Mouse (Mus musculus) G1E (cell line): ENCODE results near the gene Arid3a. TPM values are rescaled to one million over a fixed set of nuclear protein-coding genes. Genes with fewer than 3 reads are reported as not detected.
"Not testable (repeated sequence)": the region's sequence is repeated elsewhere in the genome, so short reads cannot be mapped to it uniquely, and the experiment has no call there.

ENCODE experiments used
- ATAC-seq: 2 replicates; pipeline ENCODE4 v1.8.0; 2016; ENCODE audit warnings: mild to moderate bottlenecking; ENCODE audit not compliant: insufficient number of reproducible peaks, poor library complexity, low FRiP score, severe bottlenecking; ENCODE audit errors: extremely low read depth
- DNase-seq: peaks from one replicate; pipeline ENCODE4 v3.0.0; 2012; ENCODE audit warnings: low spot score
- H3K27me3 ChIP-seq: 2 replicates; pipeline ENCODE4 v1.6.1; 2012; ENCODE audit warnings: mild to moderate bottlenecking, low read length, inconsistent platforms; ENCODE audit not compliant: insufficient read depth
- H3K36me3 ChIP-seq: replicated peaks from 2 replicates; pipeline ENCODE3; 2012; ENCODE audit warnings: mild to moderate bottlenecking, inconsistent platforms
- H3K4me1 ChIP-seq: 2 replicates; pipeline ENCODE4 v1.6.1; 2012; ENCODE audit warnings: low read depth, low read length, inconsistent platforms, mixed read lengths; ENCODE audit not compliant: insufficient read depth
- H3K4me3 ChIP-seq: 2 replicates; pipeline ENCODE4 v1.5.1; 2012; ENCODE audit warnings: low read depth, mild to moderate bottlenecking, inconsistent platforms, low read length, moderate library complexity, mixed read lengths
- H3K9me3 ChIP-seq: replicated peaks from 2 replicates; pipeline ENCODE4 v1.6.1; 2012; ENCODE audit warnings: inconsistent platforms
- CTCF ChIP-seq: IDR thresholded peaks from 2 replicates; pipeline ENCODE4 v1.5.1; 2012; ENCODE audit warnings: low read depth, low read length, inconsistent platforms, mixed read lengths
- GATA1 ChIP-seq: IDR thresholded peaks from 2 replicates; pipeline ENCODE4 v1.6.1; 2012; ENCODE audit warnings: borderline replicate concordance, low read length, inconsistent platforms, mixed read lengths
- GATA2 ChIP-seq: IDR thresholded peaks from 2 replicates; pipeline ENCODE4 v1.6.1; 2012; ENCODE audit warnings: low read depth, low read length, inconsistent platforms, borderline replicate concordance
- POLR2AphosphoS5 ChIP-seq: IDR thresholded peaks from 2 replicates; pipeline ENCODE4 v1.6.1; 2012; ENCODE audit warnings: low read depth, low read length, inconsistent platforms; ENCODE audit not compliant: insufficient replicate concordance
- TAL1 ChIP-seq: conservative IDR thresholded peaks from 2 replicates; pipeline ENCODE4 v1.6.1; 2012; ENCODE audit warnings: low read depth, low read length, inconsistent platforms, mixed read lengths
- polyA plus RNA-seq: library from polyadenylated mRNA; stranded (reverse); fragments of >175 nt; gene quantifications from 2 replicates; pipeline ENCODE4 v1.2.3, GENCODE M21; 2012
- total RNA-seq, 2 experiments: library from RNA; stranded (forward) in 1 of 2; stranded (reverse) in 1 of 2; fragments of 200-1000 nt in 1 of 2; fragments of >200 nt in 1 of 2; fragmentation: Nextera tagmentation in 1 of 2; gene quantifications; 2 replicates each; pipeline ENCODE4 v1.2.3; 2014 to 2017

Gene Arid3a
- total and polyA plus RNA-seq, 3 experiments = 32.8 to 164 (median 35.4) TPM

DNA sequence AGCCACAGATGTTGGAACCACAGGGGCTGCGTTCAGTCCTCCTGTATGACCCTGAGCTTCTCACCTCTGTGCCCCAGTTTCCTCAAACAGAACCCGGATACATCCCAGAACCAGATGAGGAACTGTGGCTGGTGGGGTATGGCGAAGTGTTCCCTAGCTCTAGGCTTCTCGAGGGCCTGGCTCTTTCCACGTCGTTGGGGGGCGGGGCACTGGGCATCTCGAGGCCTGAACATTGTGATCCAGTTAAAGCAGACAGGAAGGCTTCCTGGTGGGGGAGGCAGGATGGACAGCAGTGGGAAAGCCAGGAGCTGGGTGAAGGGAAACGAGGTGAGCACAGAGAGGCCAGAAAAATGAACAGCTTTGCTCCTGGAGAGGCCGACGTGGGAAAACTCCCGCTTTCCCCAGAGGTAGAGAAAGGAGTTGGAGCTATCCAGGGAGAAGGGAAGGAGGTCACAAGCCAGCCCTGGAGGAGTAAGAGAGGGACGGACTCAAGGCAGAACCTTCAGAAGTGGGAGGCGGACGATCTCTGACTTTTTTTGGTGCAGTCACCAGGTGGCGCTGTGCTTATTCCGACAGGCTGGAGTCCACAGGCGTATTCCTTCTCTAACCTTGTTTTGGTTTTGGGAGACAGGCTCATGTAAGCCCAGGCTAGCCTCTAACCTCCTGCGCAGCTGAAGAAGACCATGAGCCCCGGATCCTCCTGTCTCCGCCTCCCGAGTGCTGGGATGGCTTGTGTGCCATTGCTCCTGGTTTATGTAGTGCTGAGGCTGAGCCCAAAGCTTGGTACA is 43.4 kb upstream of the Arid3a start:
- Histone ChIP-seq H3K4me1 (peaks cover 55% of the 10 kb centered on the region), H3K27me3 (peaks cover 57% of the 10 kb centered on the region)
- DNase-seq = peak; percentile 62

DNA sequence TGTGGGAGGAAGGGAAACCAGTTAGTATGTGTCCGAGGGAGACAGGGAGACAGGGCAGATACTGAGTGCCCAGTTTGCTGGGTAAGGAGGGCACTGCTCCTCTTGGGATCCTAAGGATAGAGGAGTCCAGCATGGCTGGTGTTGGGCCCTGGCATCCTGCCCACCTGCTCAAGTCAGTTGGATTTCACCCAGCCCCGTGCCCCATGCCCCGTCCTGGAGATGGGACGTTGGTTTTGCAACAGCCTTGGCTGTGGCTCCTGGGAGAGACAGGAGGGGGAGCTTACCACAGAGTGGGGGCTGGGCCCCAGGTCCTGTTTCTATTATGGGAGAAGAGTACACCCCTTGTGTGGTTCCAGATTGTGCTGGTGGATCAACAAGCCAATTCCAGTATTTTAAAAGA is 42.4 kb upstream of the Arid3a start:
- H3K36me3 ChIP-seq = no peaks in the 10 kb centered on the region
- no peaks in the 10 kb centered on the region for H3K9me3 ChIP-seq
- peaks cover 49% of the 10 kb centered on the region for H3K4me1 ChIP-seq
- peaks cover 56% of the 10 kb centered on the region for H3K27me3 ChIP-seq
- TF ChIP-seq POLR2AphosphoS5 = no peak
- TF ChIP-seq GATA1 = no peak
- no peak for TF ChIP-seq CTCF
- TF ChIP-seq GATA2 = no peak
- no peak for TF ChIP-seq TAL1
- no peak overlapping the region for H3K4me3 ChIP-seq
- ATAC-seq (no peak), DNase-seq (no peak)

More for the DNA sequence above, 43.4 kb upstream of the Arid3a start:
- ATAC-seq = no peak
- Histone ChIP-seq H3K4me3 (no peak overlapping the region), H3K9me3 (no peaks in the 10 kb centered on the region), H3K36me3 (no peaks in the 10 kb centered on the region)
- TF ChIP-seq CTCF = peak; percentile 70
- no peak for TF ChIP-seq POLR2AphosphoS5

DNA sequence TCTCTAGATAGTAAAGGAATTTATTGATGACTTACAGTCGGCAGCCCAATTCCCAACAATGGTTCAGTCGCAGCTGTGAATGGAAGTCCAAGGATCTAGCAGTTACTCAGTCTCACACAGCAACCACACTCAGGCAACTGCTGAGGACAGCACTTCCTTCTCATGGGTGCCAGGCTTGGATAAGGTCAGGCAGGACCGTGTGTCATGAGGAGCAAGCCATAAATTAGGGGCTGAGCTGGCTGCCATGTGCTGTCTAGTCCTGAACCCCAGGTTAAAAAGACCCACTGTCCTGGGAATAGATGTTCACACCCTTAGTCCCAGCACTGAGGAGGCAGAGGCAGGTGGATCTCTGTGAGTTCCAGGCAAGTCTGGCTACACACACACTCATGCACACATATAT is 41.9 kb upstream of the Arid3a start:
- DNase-seq, H3K9me3 ChIP-seq, H3K36me3 ChIP-seq, ATAC-seq, H3K4me3 ChIP-seq: not testable (repeated sequence)
- peaks cover 44% of the 10 kb centered on the region for H3K4me1 ChIP-seq
- peaks cover 56% of the 10 kb centered on the region for H3K27me3 ChIP-seq

DNA sequence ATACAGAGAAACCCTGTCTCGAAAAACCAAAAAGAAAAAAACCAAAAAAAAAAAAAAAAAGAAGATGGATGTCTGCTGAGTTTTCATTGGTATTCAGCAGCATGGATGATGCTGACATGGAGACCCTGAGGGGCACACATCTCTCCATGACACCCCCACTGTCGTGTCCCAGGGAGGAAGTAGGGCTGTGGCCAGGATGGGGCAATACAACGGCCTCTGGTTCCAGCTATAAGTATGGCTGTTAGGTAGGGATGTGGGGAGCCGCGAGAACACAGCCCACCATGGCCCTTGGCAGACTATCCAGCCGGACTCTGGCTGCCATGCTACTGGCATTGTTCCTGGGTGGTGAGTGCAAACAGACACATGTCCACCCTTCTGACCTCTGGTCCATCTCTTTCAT is 40.8 kb upstream of the Arid3a start, which contains the start of gene Elane:
Gene Elane (plus strand): TSS at position 194 of the 400 bp plus-strand sequence.
- H3K4me1 ChIP-seq = peaks cover 39% of the 10 kb centered on the region
- no peaks in the 10 kb centered on the region for H3K36me3 ChIP-seq
- H3K9me3 ChIP-seq = no peaks in the 10 kb centered on the region
- ATAC-seq (no peak), DNase-seq (no peak)
- no peak within 1 kb of the TSS for H3K4me3 ChIP-seq
- no peak for TF ChIP-seq GATA1
- no peak for TF ChIP-seq GATA2
- no peak for TF ChIP-seq TAL1
- TF ChIP-seq CTCF = no peak
- no peak for TF ChIP-seq POLR2AphosphoS5
- peaks cover 56% of the 10 kb centered on the region for H3K27me3 ChIP-seq

DNA sequence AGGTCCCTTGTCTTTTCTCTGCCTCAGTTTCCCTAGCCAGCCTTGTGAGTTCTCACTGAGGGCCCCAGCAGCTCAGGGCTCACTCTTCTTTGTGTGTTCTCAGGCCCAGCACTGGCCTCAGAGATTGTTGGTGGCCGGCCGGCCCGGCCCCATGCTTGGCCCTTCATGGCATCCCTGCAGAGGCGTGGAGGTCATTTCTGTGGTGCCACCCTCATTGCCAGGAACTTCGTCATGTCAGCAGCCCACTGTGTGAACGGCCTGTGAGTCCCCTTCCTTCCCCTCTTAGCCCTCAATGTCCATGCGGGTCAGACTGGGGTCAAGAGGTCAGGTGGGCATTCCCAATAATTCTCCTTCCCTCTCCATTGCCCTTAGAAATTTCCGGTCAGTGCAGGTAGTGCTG is 40.2 kb upstream of the Arid3a start:
- H3K4me1 ChIP-seq = peaks cover 34% of the 10 kb centered on the region
- peaks cover 59% of the 10 kb centered on the region for H3K27me3 ChIP-seq
- ATAC-seq = no peak
- TF ChIP-seq TAL1 (no peak), GATA1 (no peak), POLR2AphosphoS5 (no peak), GATA2 (no peak), CTCF (no peak)
- no peak overlapping the region for H3K4me3 ChIP-seq
- no peaks in the 10 kb centered on the region for H3K36me3 ChIP-seq
- H3K9me3 ChIP-seq = no peaks in the 10 kb centered on the region
- no peak for DNase-seq

DNA sequence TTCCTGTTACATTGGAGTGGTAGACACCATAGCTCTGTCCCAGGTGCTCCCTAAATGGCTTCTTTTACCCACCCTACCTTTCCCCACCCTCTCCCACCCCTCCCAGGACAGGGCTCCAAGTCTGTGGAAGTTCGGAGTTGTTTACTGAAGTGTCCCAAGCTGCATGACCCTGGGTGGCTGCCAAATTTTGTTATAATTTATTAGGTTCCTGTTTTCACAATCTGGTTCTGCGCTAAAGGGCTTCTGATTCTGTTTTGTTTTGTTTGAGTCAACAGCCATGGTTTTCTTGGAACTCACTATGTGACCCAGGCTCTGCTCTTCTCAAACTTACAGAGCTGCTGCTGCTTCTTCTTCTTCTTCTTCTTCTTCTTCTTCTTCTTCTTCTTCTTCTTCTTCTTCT is 37.5 kb upstream of the Arid3a start:
- TF ChIP-seq CTCF (no peak), GATA1 (no peak), GATA2 (no peak), POLR2AphosphoS5 (no peak), TAL1 (no peak)
- DNase-seq (no peak), ATAC-seq (no peak)
- Histone ChIP-seq H3K36me3 (peaks cover 10% of the 10 kb centered on the region), H3K4me1 (peaks cover 15% of the 10 kb centered on the region), H3K9me3 (no peaks in the 10 kb centered on the region), H3K4me3 (no peak overlapping the region), H3K27me3 (peaks cover 47% of the 10 kb centered on the region)
